Mouse (Mus musculus): Measurements from ENCODE around the gene Lbh.

Lbh gene

DNA sequence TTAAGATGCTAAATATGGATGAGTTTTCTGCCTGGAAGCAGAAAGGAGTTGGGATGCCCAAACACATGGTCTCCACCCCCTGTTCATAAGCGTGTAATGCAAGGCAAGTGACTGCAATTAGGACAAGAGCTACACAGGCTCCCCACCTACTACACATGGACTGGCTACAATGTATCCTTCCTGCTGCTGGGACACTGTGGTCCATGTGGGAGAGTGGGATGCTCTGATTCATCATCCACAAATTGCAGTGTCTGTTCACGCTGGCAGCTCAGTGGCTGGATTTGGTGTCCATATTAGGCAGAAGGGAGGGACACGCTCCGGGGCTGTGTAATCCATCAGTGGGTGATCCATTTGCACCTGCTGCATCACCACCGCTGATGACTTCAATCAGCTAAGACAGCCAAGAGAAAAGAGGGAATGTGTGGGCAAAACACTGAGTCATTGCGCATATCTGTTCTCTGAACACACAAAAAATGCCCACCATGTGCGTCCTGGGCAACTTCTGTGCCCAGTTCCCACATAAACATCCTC, 52.6 kb downstream of the Lbh start:
- peak; percentile 24 to 34 for DNase-seq (ENCODE audit: low spot score in 2 of 2)

DNA sequence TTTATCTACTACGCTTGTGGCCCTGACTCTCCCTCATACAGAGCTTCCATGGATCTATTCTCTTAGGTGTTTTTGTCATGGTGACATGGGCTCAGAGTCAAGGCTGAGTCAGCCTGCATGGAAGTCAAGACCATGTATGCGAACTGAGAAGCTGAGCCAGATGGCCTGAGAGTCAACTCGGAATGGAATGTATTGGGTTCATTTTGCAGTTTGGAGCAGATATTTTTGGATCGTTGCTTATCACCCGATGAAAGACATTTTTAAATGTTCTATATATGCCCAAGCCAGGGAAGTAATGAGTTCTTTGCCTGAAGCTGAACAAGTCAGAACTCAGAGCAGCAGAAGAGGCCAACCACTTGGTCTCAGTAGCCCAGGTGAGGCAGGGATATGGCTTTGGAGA, 54.9 kb downstream of the Lbh start:
- no peak for DNase-seq (ENCODE audit: low spot score in 2 of 2)

DNA sequence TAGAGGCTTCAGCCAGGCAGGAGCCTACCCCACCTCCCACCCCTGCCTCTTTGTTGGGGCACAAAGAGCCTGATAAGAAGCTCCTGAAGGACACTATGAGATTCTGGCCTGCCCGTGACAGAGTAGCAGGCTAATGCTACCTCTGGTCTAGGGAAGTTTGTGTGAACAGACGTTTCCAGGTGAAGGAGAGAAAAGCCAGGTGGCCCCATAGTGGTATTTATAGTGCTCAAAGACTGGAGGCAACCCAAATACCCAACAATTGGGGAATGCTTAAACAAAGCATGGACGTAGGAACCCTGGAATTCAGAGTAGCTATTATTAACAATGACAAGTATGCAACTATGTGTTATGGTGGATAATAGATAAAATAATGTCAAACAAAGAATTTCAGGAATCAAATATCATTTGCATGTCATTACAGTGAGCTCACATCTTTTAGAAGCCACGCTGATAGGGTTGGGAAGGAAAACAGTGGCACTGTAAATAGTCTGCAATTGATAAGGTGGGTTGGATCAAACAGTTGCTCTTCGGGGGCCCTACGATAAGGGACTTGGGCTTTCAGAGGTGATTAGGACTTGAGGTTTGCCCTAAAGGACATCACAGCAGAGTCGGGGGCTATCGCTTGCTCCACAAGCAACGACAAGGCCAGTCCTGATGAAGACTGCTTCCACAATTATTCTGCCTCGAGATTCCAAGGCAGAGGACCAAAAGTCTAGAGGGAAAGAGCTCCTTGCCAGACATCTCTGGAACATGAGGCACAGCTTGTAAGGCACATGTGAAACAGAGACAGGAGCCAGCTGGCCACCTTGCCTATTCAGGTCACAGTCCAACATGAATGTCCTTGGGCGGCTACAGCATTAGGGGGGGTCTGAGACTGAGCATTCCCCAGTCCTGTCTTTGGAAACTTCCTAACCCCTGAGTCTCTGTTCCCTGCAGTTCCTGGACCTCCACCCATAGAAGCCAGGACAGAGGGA, 58.4 kb downstream of the Lbh start:
- DNase-seq (ENCODE audit: low spot score in 2 of 2), result no peak

DNA sequence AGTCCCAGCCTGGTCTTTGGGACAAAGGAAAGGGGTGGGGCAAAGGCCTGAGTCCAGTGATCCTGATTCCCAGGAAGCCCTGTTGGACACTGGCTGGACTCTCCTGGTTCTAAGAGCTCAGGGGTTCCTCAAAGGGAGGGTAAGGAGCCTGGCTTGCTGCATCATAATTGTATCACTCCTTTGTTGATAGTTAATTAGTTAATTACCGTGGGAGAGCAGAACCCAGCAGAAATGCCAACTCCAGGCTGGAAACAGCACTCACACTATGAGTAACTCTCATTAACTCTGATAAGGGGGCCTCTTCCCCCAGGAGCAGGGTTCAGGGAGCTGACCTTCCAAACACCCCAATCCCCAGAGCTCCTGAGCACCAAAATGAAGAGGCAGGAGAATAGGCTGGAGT, 59.5 kb downstream of the Lbh start:
- no peak for DNase-seq (ENCODE audit: low spot score in 2 of 2)

DNA sequence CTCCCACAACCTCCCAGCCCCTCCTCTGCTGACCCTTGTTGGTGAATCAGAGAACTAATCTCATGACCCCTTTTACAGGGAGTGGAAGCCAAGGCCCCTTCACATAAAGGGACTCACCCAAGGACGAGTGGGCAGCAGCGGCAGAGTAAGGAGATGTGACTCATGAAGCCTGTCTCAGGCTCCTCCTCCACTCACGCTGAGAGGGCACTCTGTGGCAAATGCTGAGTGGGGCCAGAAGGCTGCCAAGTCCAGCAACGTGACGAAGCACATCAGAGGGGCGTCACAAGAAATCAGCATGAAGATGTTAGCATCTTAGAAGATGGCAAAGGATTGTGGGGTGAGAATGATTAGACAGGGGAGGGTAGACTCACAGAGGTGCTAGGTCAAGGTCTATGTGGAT, 64.1 kb downstream of the Lbh start:
- no peak for DNase-seq (ENCODE audit: low spot score in 2 of 2)

DNA sequence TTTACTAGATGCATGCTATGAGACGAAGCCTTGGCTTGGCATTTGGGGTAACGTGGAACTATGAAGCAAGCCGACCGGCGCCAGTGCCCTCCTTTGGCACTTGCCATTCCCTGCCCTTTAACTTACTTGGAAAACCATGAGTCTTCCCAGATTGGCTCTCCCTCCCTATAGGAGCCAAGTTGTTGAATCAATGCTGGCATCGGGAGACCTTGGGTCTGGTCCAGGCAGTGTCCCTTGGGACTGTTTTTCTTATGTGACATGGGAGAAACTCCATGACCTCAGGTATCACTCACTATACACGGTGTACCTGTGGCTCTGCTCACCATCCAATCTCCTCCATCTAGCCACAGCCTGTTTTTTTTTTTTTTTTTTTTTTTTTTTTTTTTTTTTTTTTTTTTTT, 65.4 kb downstream of the Lbh start:
- DNase-seq (ENCODE audit: low spot score in 2 of 2), result no peak

DNA sequence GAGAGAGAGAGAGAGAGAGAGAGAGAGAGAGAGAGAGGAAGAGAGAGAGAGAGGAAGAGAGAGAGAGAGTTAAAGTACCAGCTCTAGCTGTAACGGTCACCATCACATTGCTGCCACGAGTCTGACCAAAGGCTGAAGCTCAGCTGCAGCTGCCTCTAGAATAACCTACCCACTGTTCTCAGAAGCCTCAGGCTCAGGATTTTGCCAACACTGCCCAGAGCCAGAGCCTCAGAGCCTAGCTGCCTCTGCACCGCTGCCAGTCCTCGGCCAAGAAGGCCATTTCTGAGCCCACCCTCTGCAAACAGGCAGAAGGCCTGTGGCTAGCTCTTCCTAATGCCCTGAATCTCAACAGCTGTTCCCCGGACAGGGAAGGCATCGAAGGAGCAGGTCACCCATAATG, 70.9 kb downstream of the Lbh start:
- no peak for DNase-seq (ENCODE audit: low spot score in 2 of 2)
